20 mouse cellular contexts compared by ENCODE assay signal in genomic region chr1:89405991-89406390, GRCm38 (mm10). TPM values are rescaled to one million over a fixed set of nuclear protein-coding genes. Genes with fewer than 3 reads are reported as not detected.
DNase-seq lines count a peak whose midpoint lies in the region; ATAC-seq and TF ChIP-seq lines count a peak whose summit lies in the region.
"Had no signal": no experiment of that assay in that cellular context is flagged by ENCODE, and none has a peak within 500 bp of the region (broad histone marks: within the 10 kb centered on the region; RNA-seq: fewer than 3 reads in every experiment).

No protein-coding gene starts in this region.

- 67% methylated on average over 6 of the region's 6 CpGs for WGBS in hindbrain, embryonic 10.5 days
- 46% methylated on average over 6 of the region's 6 CpGs for WGBS in hindbrain, embryonic 11.5 days
- WGBS in kidney, embryonic 15.5 days, result 55% methylated on average over 6 of the region's 6 CpGs
- WGBS in kidney, postnatal 0 days, result 58% methylated on average over 6 of the region's 6 CpGs

- H3K9me3 ChIP-seq in hindbrain, embryonic 10.5 days, result peaks cover 9% of the 10 kb centered on the region; the same call in 1 of the 2 replicates
- no peaks in the 10 kb centered on the region for H3K9me3 ChIP-seq in hindbrain, embryonic 11.5 days (ENCODE audit: control insufficient read depth, low read length)
- H3K9me3 ChIP-seq in kidney, embryonic 15.5 days (replicated peaks), result no peaks in the 10 kb centered on the region
- H3K9me3 ChIP-seq in kidney, postnatal 0 days (replicated peaks; ENCODE audit: low read length), result no peaks in the 10 kb centered on the region
- H3K9me3 ChIP-seq: embryonic facial prominence, embryonic 12.5 days; forebrain, embryonic 12.5 days; intestine, embryonic 15.5 days had no signal

- no peaks in the 10 kb centered on the region for H3K36me3 ChIP-seq in hindbrain, embryonic 10.5 days
- H3K36me3 ChIP-seq in hindbrain, embryonic 11.5 days (ENCODE audit: control insufficient read depth, insufficient read depth, low read length), result no peaks in the 10 kb centered on the region
- no peaks in the 10 kb centered on the region for H3K36me3 ChIP-seq in kidney, embryonic 15.5 days
- no peaks in the 10 kb centered on the region for H3K36me3 ChIP-seq in kidney, postnatal 0 days (ENCODE audit: insufficient read depth, low read length)
- H3K36me3 ChIP-seq: embryonic facial prominence, embryonic 12.5 days; forebrain, embryonic 12.5 days; heart, embryonic 13.5 days; intestine, embryonic 15.5 days had no signal

- H3K9ac ChIP-seq in hindbrain, embryonic 11.5 days (ENCODE audit: low read depth, low read length), result no peak overlapping the region
- no peak overlapping the region for H3K9ac ChIP-seq in kidney, embryonic 15.5 days
- no peak overlapping the region for H3K9ac ChIP-seq in kidney, postnatal 0 days (ENCODE audit: low read depth, low read length)
- H3K9ac ChIP-seq: embryonic facial prominence, embryonic 12.5 days; forebrain, embryonic 12.5 days; heart, embryonic 13.5 days; hindbrain, embryonic 14.5 days; intestine, embryonic 15.5 days had no signal

- no peak overlapping the region for H3K4me2 ChIP-seq in hindbrain, embryonic 11.5 days (replicated peaks; ENCODE audit: low read depth, low read length)
- no peak overlapping the region for H3K4me2 ChIP-seq in kidney, embryonic 15.5 days
- no peak overlapping the region for H3K4me2 ChIP-seq in kidney, postnatal 0 days (ENCODE audit: low read length)
- H3K4me2 ChIP-seq: embryonic facial prominence, embryonic 12.5 days; forebrain, embryonic 12.5 days; heart, embryonic 13.5 days; hindbrain, embryonic 14.5 days; intestine, embryonic 15.5 days had no signal

- DNase-seq in hindbrain, embryonic 10.5 days (ENCODE audit: low spot score), result peak; percentile 6
- DNase-seq in hindbrain, embryonic 11.5 days (ENCODE audit: low spot score), result no peak
- DNase-seq in kidney, adult 8-10 months, result peak; percentile 15 to 27
- peak; percentile 25 for DNase-seq in kidney, postnatal 0 days (ENCODE audit: low spot score)
- peak; percentile 40 to 59 for DNase-seq in kidney, postnatal 25 days
- DNase-seq in cerebellum, postnatal 25 days, result no peak
- DNase-seq: adrenal gland, postnatal 10 days; cerebellum, adult 11 months; cerebellum, adult 8-10 months; cerebellum, postnatal 14 days; gastrocnemius, postnatal 25 days; heart, adult 11 months; heart, postnatal 4 days had no signal

- no peak overlapping the region for H3K4me3 ChIP-seq in hindbrain, embryonic 10.5 days
- H3K4me3 ChIP-seq in hindbrain, embryonic 11.5 days (ENCODE audit: low read depth, low read length), result no peak overlapping the region
- H3K4me3 ChIP-seq in kidney, embryonic 15.5 days (replicated peaks), result no peak overlapping the region
- H3K4me3 ChIP-seq in kidney, postnatal 0 days (replicated peaks; ENCODE audit: low read depth, low read length), result no peak overlapping the region
- H3K4me3 ChIP-seq: embryonic facial prominence, embryonic 12.5 days; forebrain, embryonic 12.5 days; heart, embryonic 13.5 days; intestine, embryonic 15.5 days had no signal

- H3K27ac ChIP-seq in hindbrain, embryonic 10.5 days, result no peak overlapping the region
- no peak overlapping the region for H3K27ac ChIP-seq in hindbrain, embryonic 11.5 days (ENCODE audit: low read depth, low read length)
- H3K27ac ChIP-seq in kidney, embryonic 15.5 days, result no peak overlapping the region
- no peak overlapping the region for H3K27ac ChIP-seq in kidney, postnatal 0 days
- H3K27ac ChIP-seq: embryonic facial prominence, embryonic 12.5 days; forebrain, embryonic 12.5 days; heart, embryonic 13.5 days; hindbrain, embryonic 14.5 days; intestine, embryonic 15.5 days had no signal

- H3K4me1 ChIP-seq in hindbrain, embryonic 10.5 days (replicated peaks), result peaks cover 15% of the 10 kb centered on the region
- 0 out of 2 replicates have a peak, but pooled peaks cover 1% of the 10 kb centered on the region for H3K4me1 ChIP-seq in hindbrain, embryonic 11.5 days (replicated peaks; ENCODE audit: control insufficient read depth, insufficient read depth, low read length)
- H3K4me1 ChIP-seq in kidney, embryonic 15.5 days, result no peaks in the 10 kb centered on the region
- no peaks in the 10 kb centered on the region for H3K4me1 ChIP-seq in kidney, postnatal 0 days (replicated peaks; ENCODE audit: insufficient read depth, low read length)
- H3K4me1 ChIP-seq: embryonic facial prominence, embryonic 12.5 days; heart, embryonic 13.5 days; intestine, embryonic 15.5 days had no signal

- TF ChIP-seq CTCF in kidney, postnatal 0 days (IDR thresholded peaks at IDR 0.05; ENCODE audit: low read depth), result no peak

- no peak for ATAC-seq in hindbrain, embryonic 11.5 days (ENCODE audit: low FRiP score)
- ATAC-seq in kidney, embryonic 15.5 days (replicated peaks; ENCODE audit: low FRiP score), result no peak
- ATAC-seq in kidney, postnatal 0 days (replicated peaks; ENCODE audit: low FRiP score, low read depth), result no peak
- ATAC-seq: forebrain, embryonic 16.5 days; intestine, embryonic 15.5 days had no signal

- peaks cover 40% of the 10 kb centered on the region for H3K27me3 ChIP-seq in hindbrain, embryonic 10.5 days (ENCODE audit: insufficient read depth, poor library complexity, severe bottlenecking)
- 0 out of 2 replicates have a peak, but pooled peaks cover 2% of the 10 kb centered on the region for H3K27me3 ChIP-seq in hindbrain, embryonic 11.5 days (ENCODE audit: control insufficient read depth, insufficient read depth, low read length)
- no peaks in the 10 kb centered on the region for H3K27me3 ChIP-seq in kidney, embryonic 15.5 days
- no peaks in the 10 kb centered on the region for H3K27me3 ChIP-seq in kidney, postnatal 0 days (ENCODE audit: insufficient read depth, low read length)
- H3K27me3 ChIP-seq: embryonic facial prominence, embryonic 12.5 days; forebrain, embryonic 12.5 days; heart, embryonic 13.5 days; intestine, embryonic 15.5 days had no signal

RNA-seq across cellular contexts. Expression of gene Agap1, which starts 48.6 kb away (rescaled TPM):
- 18.6 and 27.2 TPM in 2 replicates for polyA plus RNA-seq in hindbrain, embryonic 10.5 days (2016; fragmentation: Nextera tagmentation; extraction: Ambion mirVana)
- polyA plus RNA-seq in hindbrain, embryonic 11.5 days (2014; fragmentation: Nextera tagmentation; extraction: Ambion mirVana), result 34.7 and 41.4 TPM in 2 replicates
- polyA plus RNA-seq in kidney, embryonic 15.5 days (2015; fragmentation: Nextera tagmentation; extraction: Ambion mirVana), result 10.8 and 11.3 TPM in 2 replicates
- 8.5 and 8.7 TPM in 2 replicates for polyA plus RNA-seq in kidney, postnatal 0 days (2015; fragmentation: Nextera tagmentation; extraction: Ambion mirVana)

Comparison
In these comparisons a context has a peak if more than half of its experiments do, and no peak if none do; other contexts are left out.
1. DNase-seq: peak in hindbrain, embryonic 10.5 days (single experiment), kidney, adult 8-10 months (2 of 2), kidney, postnatal 0 days (single experiment) and kidney, postnatal 25 days (2 of 2); none in hindbrain, embryonic 11.5 days (single experiment) and cerebellum, postnatal 25 days (0 of 2).